Mouse (Mus musculus): ENCODE results near the gene Zfp580. TPM values are rescaled to one million over a fixed set of nuclear protein-coding genes. Genes with fewer than 3 reads are reported as not detected.

The Zfp580 gene
- polyA plus RNA-seq, 1 experiment from 2014 or later = 54.1 TPM

DNA sequence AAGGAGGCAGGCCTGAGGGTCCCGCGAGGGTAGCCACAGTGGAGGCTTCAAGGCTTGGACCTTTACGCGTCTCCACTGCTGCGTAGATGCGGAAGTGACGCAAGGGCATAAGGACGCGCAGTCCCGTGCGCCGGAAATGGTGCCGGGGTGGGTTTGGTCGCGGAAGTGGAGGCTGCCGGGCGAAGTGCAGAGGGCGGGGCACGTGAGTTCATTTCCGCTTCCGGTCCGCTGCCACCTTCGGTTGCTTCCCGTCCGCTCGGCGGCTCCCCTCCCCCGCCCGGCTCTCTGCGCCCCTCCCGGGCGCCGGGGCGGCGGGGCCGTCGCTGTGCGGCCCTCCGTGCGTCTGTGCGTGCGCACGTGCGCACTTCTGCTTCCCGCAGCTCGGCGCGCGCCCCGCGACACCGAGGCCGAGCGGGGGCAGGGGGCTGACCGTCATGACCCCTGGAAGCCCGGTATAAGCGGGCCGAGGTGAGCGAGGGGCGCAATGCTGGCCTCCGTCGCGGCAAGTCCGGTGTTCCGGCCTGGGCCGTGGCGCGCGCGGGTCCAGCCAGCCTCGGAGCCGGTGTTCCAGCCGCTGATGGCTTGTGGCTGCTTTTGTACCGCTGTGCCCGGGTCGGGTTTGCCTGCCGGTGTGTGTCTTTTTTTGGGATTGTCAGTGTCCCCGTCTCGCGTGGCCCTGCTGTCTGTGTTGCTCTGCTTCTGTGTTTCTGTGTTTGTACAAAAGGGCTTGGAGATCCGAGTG, 28.8 kb downstream of the Zfp580 start, which contains the start of gene Epn1:
Epn1 (plus strand) TSS at position 226 of the 742 bp plus-strand sequence.
- Histone ChIP-seq H3K4me1 (peaks cover 31% of the 10 kb centered on the region), H3K9ac (replicated peaks) (peak within 1 kb of the TSS; percentile 96), H3K4me3 (peak within 1 kb of the TSS; percentile 98), H3K27ac (replicated peaks) (peak within 1 kb of the TSS; percentile 87), H3K27me3 (no peaks in the 10 kb centered on the region), H3K36me3 (peaks cover 50% of the 10 kb centered on the region), H3K9me3 (no peaks in the 10 kb centered on the region), H3K4me2 (replicated peaks) (peak within 1 kb of the TSS; percentile 64)
- peak; percentile 98 for ATAC-seq (replicated peaks)
- WGBS = under 1% methylated on average over 81 of the region's 81 CpGs

DNA sequence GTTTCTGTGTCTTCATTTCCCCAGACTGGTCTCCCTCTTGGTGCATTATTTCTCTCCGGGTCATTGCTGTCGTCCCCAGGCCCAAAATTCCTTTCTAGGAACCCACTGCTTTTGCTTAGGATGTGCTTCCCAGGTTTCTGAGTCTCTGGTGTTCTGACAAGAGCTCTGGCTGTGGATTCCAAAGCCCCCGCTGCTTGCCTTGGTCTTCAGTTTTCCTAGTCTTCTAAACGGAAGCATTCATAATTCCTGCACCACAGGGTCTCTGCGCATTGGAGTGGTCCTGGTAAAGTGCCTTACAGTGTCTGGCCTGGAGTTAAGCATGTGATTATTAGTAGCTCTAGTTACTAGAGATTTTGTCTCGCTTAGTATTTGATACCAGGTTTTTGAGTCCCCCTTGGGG, 29.5 kb downstream of the Zfp580 start:
- Histone ChIP-seq H3K27me3 (no peaks in the 10 kb centered on the region), H3K27ac (replicated peaks) (peak overlapping the region; percentile 87), H3K36me3 (peaks cover 49% of the 10 kb centered on the region), H3K4me2 (replicated peaks) (peak overlapping the region; percentile 64), H3K9me3 (no peaks in the 10 kb centered on the region), H3K4me1 (peaks cover 31% of the 10 kb centered on the region), H3K4me3 (peak overlapping the region; percentile 98), H3K9ac (replicated peaks) (peak overlapping the region; percentile 96)
- no peak for ATAC-seq (replicated peaks)
- WGBS = 20% methylated on average over 6 of the region's 6 CpGs

DNA sequence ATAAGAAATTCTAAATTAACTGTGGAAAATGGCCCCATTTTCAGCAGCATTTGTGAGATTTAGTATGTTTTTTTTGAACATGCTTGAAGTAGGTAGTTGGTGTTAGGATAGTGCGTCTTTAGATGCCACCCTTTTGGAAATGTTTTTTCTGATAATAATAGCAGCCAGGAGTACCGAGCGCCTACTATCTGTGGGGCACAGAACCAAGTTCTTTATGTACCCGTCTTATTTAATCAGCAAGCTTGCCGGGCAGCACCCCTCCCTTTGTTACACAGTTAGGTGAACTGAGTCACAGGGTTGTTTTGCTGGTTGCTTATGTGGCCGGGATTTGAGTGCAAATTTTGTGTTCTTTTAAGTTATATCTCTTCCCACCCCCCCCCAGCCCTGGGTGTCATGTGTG, 29.9 kb downstream of the Zfp580 start:
- Histone ChIP-seq H3K9me3 (no peaks in the 10 kb centered on the region), H3K4me1 (peaks cover 31% of the 10 kb centered on the region), H3K9ac (replicated peaks) (peak overlapping the region; percentile 96; the same call in 1 of the 2 replicates), H3K4me3 (peak overlapping the region; percentile 98), H3K4me2 (replicated peaks) (peak overlapping the region; percentile 64), H3K27ac (replicated peaks) (no peak overlapping the region), H3K36me3 (peaks cover 46% of the 10 kb centered on the region), H3K27me3 (no peaks in the 10 kb centered on the region)
- WGBS = 70% methylated on average over 6 of the region's 6 CpGs
- no peak for ATAC-seq (replicated peaks)

DNA sequence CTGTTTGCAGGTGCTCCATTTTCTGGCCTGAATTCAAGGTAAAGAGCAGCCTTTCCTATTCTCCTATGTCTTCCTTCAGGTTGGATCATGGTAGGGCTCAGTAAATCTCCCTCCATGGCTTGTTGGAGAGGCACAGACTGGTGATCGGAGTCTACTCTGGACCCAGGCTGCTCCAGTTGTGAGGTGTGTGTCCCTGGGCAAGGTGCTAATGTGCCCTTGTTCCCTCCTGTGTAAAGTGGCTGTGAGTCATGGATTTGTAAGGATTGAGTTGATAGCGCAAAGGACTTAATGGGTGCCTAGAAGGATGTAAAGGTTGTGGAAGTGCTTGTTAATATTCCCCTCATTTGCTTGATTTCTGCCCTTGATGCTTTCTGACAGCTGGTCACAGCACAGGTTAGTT, 30.6 kb downstream of the Zfp580 start:
- no peak for ATAC-seq (replicated peaks)
- H3K27me3 ChIP-seq = no peaks in the 10 kb centered on the region
- H3K4me2 ChIP-seq (replicated peaks) = peak overlapping the region; percentile 64; the same call in 1 of the 2 replicates
- H3K36me3 ChIP-seq = peaks cover 39% of the 10 kb centered on the region
- H3K9ac ChIP-seq (replicated peaks) = no peak overlapping the region; the same call in 1 of the 2 replicates
- H3K27ac ChIP-seq (replicated peaks) = no peak overlapping the region
- WGBS = 100% methylated on average over 2 of the region's 2 CpGs
- H3K9me3 ChIP-seq = no peaks in the 10 kb centered on the region
- H3K4me1 ChIP-seq = peaks cover 31% of the 10 kb centered on the region
- no peak overlapping the region for H3K4me3 ChIP-seq

DNA sequence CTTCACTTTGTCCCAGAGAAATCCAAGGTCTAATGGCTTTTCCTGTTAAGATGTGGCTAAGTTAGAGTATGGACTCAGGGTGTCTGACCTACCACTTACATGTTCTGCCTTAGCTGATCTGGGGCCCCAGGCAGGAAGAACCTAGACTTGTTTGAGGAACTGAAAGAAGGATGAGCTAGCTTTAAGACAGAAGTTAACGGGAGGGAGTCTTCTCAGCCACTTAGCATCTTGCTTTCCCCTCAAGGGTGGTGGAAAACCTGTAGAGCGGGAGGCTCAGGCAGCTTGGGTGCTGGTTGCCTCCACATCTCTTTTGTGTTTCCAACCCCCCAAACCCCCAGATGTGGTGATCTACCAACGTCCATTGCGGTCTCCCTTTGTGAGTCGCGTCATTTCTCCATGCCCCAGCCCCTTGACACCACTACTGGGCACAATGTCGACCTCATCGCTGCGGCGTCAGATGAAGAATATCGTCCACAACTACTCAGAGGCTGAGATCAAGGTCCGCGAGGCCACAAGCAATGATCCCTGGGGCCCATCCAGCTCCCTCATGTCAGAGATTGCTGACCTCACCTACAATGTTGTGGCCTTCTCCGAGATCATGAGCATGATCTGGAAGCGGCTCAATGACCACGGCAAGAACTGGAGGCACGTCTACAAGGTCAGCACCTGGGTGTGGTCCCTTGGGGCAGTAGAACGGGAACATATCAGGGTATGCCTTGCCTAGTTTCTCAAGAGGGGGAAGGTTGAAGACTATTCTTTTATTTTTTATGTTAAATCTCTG, 32.2 kb downstream of the Zfp580 start:
- no peaks in the 10 kb centered on the region for H3K9me3 ChIP-seq
- ATAC-seq (replicated peaks) = no peak
- H3K4me3 ChIP-seq = no peak overlapping the region
- peaks cover 31% of the 10 kb centered on the region for H3K4me1 ChIP-seq
- no peak overlapping the region for H3K9ac ChIP-seq (replicated peaks)
- H3K27me3 ChIP-seq = no peaks in the 10 kb centered on the region
- H3K36me3 ChIP-seq = peaks cover 24% of the 10 kb centered on the region
- no peak overlapping the region for H3K27ac ChIP-seq (replicated peaks)
- WGBS = 95% methylated on average over 18 of the region's 18 CpGs
- no peak overlapping the region for H3K4me2 ChIP-seq (replicated peaks)

DNA sequence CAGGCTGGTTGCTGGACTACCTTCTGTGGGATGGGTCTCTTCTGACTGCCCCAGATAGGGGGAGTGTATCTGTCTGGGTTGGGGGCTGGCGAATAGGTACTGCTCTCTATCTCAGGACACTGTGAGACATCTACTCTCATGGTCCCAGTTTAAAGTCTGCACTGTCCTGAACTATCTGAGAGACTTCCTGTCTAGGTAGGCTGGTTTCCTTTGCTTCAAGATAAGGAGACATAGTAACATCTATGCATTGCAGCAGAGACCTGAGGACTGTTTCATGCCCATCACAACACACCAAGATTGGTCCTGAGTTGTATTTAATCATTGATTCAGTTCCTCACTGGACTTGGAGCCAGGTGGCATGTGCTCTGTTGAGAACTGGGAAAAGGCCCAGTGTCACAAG, 34.2 kb downstream of the Zfp580 start:
- Histone ChIP-seq H3K27ac (replicated peaks) (no peak overlapping the region), H3K4me1 (peaks cover 29% of the 10 kb centered on the region), H3K9me3 (no peaks in the 10 kb centered on the region), H3K9ac (replicated peaks) (no peak overlapping the region), H3K27me3 (no peaks in the 10 kb centered on the region), H3K36me3 (peaks cover 19% of the 10 kb centered on the region), H3K4me3 (no peak overlapping the region), H3K4me2 (replicated peaks) (no peak overlapping the region)
- 94% methylated on average over 1 of the region's 1 CpGs for WGBS
- no peak for ATAC-seq (replicated peaks)

DNA sequence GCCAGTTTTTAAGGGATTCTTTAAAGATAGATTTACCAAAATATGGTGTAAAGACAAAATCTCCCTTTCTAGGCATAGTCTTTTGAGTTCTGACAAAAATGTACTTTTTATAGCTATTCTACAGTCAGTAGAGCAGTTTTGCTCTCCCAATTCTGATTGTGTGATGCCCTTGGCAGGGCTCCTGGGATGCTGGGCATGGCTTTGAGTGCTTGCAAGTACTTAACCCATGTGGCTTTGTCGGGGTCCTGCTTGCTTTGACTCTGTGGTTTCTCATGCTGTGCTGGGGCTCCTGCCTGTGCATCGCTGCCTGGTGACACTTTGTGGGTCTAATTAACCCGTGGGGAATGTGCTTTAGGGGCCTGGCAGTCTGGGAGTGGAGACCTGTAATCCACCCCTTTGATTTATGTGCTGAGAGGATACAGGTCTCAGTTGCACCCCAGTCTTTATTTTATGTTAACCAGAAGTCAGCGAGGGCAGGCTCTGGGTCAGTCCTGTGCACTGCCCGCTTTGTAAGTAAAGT, 35.6 kb downstream of the Zfp580 start:
- Histone ChIP-seq H3K9ac (replicated peaks) (no peak overlapping the region), H3K27me3 (no peaks in the 10 kb centered on the region), H3K4me1 (peaks cover 15% of the 10 kb centered on the region), H3K4me2 (replicated peaks) (no peak overlapping the region), H3K27ac (replicated peaks) (no peak overlapping the region), H3K9me3 (no peaks in the 10 kb centered on the region), H3K4me3 (no peak overlapping the region), H3K36me3 (peaks cover 29% of the 10 kb centered on the region)
- 76% methylated on average over 5 of the region's 5 CpGs for WGBS
- no peak for ATAC-seq (replicated peaks)

DNA sequence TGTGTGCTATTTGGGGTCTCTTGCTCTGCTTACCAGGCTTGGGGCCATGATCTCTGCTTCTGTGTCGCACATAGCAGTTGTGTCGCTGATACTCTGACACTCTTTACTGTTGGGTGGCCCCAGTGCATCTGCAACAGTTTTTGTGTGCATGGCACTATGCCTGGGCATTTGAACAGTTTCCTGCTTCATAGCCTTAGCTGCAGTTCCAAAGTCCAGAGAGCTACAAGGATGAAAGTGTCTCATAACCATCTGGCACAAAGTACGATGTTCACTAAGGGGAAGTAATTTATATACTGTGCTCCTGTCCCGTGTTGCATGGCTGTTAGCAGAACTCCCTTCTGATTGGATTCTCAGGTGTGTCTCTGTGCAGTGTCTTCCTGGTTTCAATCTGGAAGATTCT, 36.5 kb downstream of the Zfp580 start:
- Histone ChIP-seq H3K9ac (replicated peaks) (no peak overlapping the region), H3K4me2 (replicated peaks) (no peak overlapping the region), H3K27me3 (no peaks in the 10 kb centered on the region), H3K4me1 (peaks cover 8% of the 10 kb centered on the region), H3K36me3 (peaks cover 36% of the 10 kb centered on the region), H3K9me3 (no peaks in the 10 kb centered on the region), H3K4me3 (no peak overlapping the region), H3K27ac (replicated peaks) (no peak overlapping the region)
- 89% methylated on average over 4 of the region's 4 CpGs for WGBS
- no peak for ATAC-seq (replicated peaks)

DNA sequence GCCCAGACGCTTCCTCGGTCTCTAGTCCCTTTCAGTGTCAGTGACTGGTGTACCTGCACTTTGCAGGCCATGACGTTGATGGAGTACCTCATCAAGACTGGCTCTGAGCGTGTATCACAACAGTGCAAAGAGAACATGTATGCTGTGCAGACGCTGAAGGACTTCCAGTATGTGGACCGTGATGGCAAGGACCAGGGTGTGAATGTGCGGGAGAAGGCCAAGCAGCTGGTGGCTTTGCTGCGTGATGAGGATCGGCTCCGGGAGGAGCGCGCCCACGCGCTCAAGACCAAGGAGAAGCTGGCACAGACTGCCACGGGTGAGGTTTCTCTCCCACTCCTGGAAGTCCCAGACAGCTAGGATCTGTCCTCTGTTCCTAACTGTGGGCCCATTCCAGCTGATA, 38.5 kb downstream of the Zfp580 start:
- H3K27me3 ChIP-seq = no peaks in the 10 kb centered on the region
- ATAC-seq (replicated peaks) = no peak
- no peak overlapping the region for H3K9ac ChIP-seq (replicated peaks)
- H3K36me3 ChIP-seq = peaks cover 42% of the 10 kb centered on the region
- no peak overlapping the region for H3K27ac ChIP-seq (replicated peaks)
- H3K4me3 ChIP-seq = no peak overlapping the region
- no peaks in the 10 kb centered on the region for H3K4me1 ChIP-seq
- H3K4me2 ChIP-seq (replicated peaks) = no peak overlapping the region
- WGBS = 94% methylated on average over 15 of the region's 15 CpGs
- H3K9me3 ChIP-seq = no peaks in the 10 kb centered on the region

DNA sequence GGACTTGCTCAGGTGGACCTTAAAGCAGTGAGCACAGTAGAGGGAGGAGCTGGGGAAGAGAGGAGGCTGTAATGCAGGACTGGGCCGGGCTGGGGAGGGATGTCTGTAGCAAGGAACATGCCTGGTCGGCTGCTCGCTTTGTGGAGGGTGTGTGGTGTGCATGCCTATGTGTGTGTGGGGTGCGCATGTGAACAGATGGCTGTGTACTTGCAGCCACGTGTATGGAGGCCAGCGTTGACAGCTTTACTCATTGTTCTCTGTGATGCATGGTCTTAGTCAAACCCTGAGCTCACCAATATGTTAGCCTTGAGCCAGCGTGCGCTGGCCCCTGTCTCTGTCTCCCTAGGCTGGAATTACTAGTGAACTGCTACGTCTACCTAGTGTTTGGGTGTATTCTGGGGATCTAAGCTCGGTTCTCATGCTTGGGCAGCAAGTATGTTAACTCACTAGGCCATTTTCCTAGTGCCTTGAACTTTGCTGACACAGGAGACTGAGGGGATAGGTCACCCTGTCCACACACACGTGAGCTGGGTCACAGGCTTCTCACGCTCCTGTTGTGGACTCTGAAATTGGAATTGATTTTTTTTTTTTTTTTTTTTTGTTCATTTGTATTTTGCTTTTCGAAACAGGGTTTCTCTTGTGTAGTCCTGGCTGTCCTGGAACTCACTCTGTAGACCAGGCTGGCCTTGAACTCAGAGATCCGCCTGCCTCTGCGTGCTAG, 39.8 kb downstream of the Zfp580 start:
- H3K4me3 ChIP-seq = no peak overlapping the region
- H3K4me2 ChIP-seq (replicated peaks) = no peak overlapping the region
- no peaks in the 10 kb centered on the region for H3K4me1 ChIP-seq
- 91% methylated on average over 15 of the region's 15 CpGs for WGBS
- no peak overlapping the region for H3K9ac ChIP-seq (replicated peaks)
- ATAC-seq (replicated peaks) = no peak
- no peaks in the 10 kb centered on the region for H3K27me3 ChIP-seq
- H3K36me3 ChIP-seq = peaks cover 49% of the 10 kb centered on the region
- no peaks in the 10 kb centered on the region for H3K9me3 ChIP-seq
- no peak overlapping the region for H3K27ac ChIP-seq (replicated peaks)

DNA sequence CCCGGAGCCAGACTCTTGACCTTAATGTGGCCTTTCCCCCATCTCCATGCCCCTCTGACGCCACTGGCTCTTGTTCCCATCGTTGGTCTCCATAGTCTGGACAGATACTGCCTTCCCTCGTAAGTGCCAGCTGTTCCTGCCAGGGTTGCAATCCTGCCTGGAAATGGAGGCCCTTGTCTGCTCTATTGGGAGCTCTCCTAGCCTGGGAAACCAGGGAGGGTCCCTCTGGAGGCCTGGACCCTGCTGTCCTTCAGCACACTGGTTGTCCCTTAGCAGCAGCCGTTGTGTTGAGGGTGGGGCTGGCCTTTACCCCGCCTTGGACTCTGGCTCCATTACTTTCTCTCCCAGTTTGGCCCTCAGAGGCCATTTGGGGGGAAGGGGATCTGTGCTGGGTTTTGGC, 41.0 kb downstream of the Zfp580 start:
- ATAC-seq (replicated peaks) = no peak
- Histone ChIP-seq H3K4me2 (replicated peaks) (no peak overlapping the region), H3K9ac (replicated peaks) (no peak overlapping the region), H3K27me3 (no peaks in the 10 kb centered on the region), H3K9me3 (no peaks in the 10 kb centered on the region), H3K4me1 (no peaks in the 10 kb centered on the region), H3K4me3 (no peak overlapping the region), H3K36me3 (peaks cover 56% of the 10 kb centered on the region), H3K27ac (replicated peaks) (no peak overlapping the region)
- WGBS = 95% methylated on average over 6 of the region's 6 CpGs

All from forebrain, embryonic 15.5 days (tissue).